14 mouse cellular contexts compared by ENCODE assay signal in the genomic region with DNA sequence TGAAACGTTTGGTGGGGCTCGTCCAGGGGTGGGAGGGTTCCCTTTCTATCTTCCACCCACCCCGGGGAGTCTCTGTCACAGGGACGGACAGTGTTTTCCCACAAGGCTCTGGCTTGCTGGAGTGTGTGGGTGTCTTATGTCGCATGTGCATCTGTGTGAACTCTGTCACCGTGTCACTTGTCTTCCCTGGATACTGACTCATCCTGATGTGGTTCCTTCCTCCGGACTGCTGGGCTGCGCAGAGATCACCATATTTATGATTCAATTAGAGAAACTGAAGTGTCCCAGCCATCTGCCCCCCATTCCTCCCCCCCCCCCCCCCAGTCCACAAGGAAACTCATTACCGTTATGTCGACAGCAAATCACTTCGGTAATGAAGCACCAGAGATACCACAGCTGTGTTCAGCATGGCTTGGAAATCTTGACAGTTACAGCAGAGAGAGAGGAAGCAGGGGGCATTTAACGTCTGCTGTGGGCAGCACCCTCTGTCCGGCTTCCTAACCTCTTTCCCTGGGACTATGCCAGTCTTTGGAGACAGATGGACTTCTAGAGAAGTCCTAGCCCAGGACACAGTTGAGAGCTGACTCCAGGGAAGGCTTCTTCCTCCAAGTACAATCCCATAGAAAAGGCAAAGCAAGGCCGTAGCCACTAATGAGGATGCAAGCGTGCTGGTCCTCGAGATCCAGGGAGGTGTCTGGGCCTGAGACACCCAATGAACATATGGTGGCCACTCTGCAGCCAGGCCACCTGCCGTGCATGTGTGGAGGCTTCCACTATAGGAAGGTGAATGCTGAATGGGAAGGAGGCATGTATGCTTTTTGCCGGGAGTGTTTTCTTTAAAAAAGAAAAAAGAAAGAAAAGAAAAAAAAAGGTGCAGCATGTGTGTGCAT. TPM values are rescaled to one million over a fixed set of nuclear protein-coding genes. Genes with fewer than 3 reads are reported as not detected.
DNase-seq lines count a peak whose midpoint lies in the region; ATAC-seq lines count a peak whose summit lies in the region.
"Had no signal": no experiment of that assay in that cellular context is flagged by ENCODE, and none has a peak within 500 bp of the region (broad histone marks: within the 10 kb centered on the region; RNA-seq: fewer than 3 reads in every experiment).

No protein-coding gene starts in this region.

- H3K9ac ChIP-seq in midbrain, embryonic 11.5 days (ENCODE audit: low read length): no peak overlapping the region
- no peak overlapping the region for H3K9ac ChIP-seq in hindbrain, embryonic 11.5 days (ENCODE audit: low read depth, low read length)
- H3K9ac ChIP-seq in neural tube, embryonic 13.5 days: no peak overlapping the region
- H3K9ac ChIP-seq: heart, embryonic 15.5 days; liver, embryonic 14.5 days had no signal

- no peaks in the 10 kb centered on the region for H3K27me3 ChIP-seq in midbrain, embryonic 11.5 days (ENCODE audit: control insufficient read depth, insufficient read depth, low read length)
- H3K27me3 ChIP-seq in midbrain, embryonic 10.5 days (ENCODE audit: low read depth, poor library complexity, severe bottlenecking): no peaks in the 10 kb centered on the region
- no peaks in the 10 kb centered on the region for H3K27me3 ChIP-seq in hindbrain, embryonic 11.5 days (ENCODE audit: control insufficient read depth, insufficient read depth, low read length)
- no peaks in the 10 kb centered on the region for H3K27me3 ChIP-seq in neural tube, embryonic 13.5 days

- H3K4me3 ChIP-seq in midbrain, embryonic 11.5 days (ENCODE audit: low read depth, low read length): no peak overlapping the region
- H3K4me3 ChIP-seq in midbrain, embryonic 10.5 days: no peak overlapping the region
- H3K4me3 ChIP-seq in hindbrain, embryonic 11.5 days (ENCODE audit: low read depth, low read length): no peak overlapping the region
- no peak overlapping the region for H3K4me3 ChIP-seq in neural tube, embryonic 13.5 days
- H3K4me3 ChIP-seq: gastrocnemius, adult 2 months; heart, embryonic 15.5 days; layer of hippocampus, adult 2 months had no signal

- no peaks in the 10 kb centered on the region for H3K9me3 ChIP-seq in midbrain, embryonic 11.5 days (ENCODE audit: control insufficient read depth, low read length)
- no peaks in the 10 kb centered on the region for H3K9me3 ChIP-seq in midbrain, embryonic 10.5 days (replicated peaks)
- H3K9me3 ChIP-seq in hindbrain, embryonic 11.5 days (ENCODE audit: control insufficient read depth, low read length): no peaks in the 10 kb centered on the region
- H3K9me3 ChIP-seq in neural tube, embryonic 13.5 days: no peaks in the 10 kb centered on the region
- H3K9me3 ChIP-seq: heart, embryonic 15.5 days had no signal

- H3K36me3 ChIP-seq in midbrain, embryonic 11.5 days (ENCODE audit: control insufficient read depth, insufficient read depth, low read length): no peaks in the 10 kb centered on the region
- no peaks in the 10 kb centered on the region for H3K36me3 ChIP-seq in midbrain, embryonic 10.5 days
- no peaks in the 10 kb centered on the region for H3K36me3 ChIP-seq in hindbrain, embryonic 11.5 days (ENCODE audit: control insufficient read depth, insufficient read depth, low read length)
- no peaks in the 10 kb centered on the region for H3K36me3 ChIP-seq in neural tube, embryonic 13.5 days
- H3K36me3 ChIP-seq: heart, embryonic 15.5 days had no signal

- H3K27ac ChIP-seq in midbrain, embryonic 11.5 days (ENCODE audit: low read depth, low read length): peak overlapping the region; percentile 44; the same call in 1 of the 2 replicates
- no peak overlapping the region for H3K27ac ChIP-seq in midbrain, embryonic 10.5 days (replicated peaks)
- H3K27ac ChIP-seq in hindbrain, embryonic 11.5 days (ENCODE audit: low read depth, low read length): peak overlapping the region; percentile 65
- peak overlapping the region; percentile 79 for H3K27ac ChIP-seq in neural tube, embryonic 13.5 days (replicated peaks)
- H3K27ac ChIP-seq: gastrocnemius, adult 2 months; heart, embryonic 15.5 days; layer of hippocampus, adult 2 months; liver, embryonic 14.5 days had no signal

- H3K4me1 ChIP-seq in midbrain, embryonic 11.5 days (ENCODE audit: control insufficient read depth, insufficient read depth, low read length): peaks cover 9% of the 10 kb centered on the region
- peaks cover 15% of the 10 kb centered on the region for H3K4me1 ChIP-seq in midbrain, embryonic 10.5 days
- 0 out of 2 replicates have a peak, but pooled peaks cover 2% of the 10 kb centered on the region for H3K4me1 ChIP-seq in hindbrain, embryonic 11.5 days (replicated peaks; ENCODE audit: control insufficient read depth, insufficient read depth, low read length)
- peaks cover 29% of the 10 kb centered on the region for H3K4me1 ChIP-seq in neural tube, embryonic 13.5 days (replicated peaks)
- H3K4me1 ChIP-seq: heart, embryonic 15.5 days had no signal

- no peak for DNase-seq in midbrain, embryonic 11.5 days (ENCODE audit: low spot score, missing footprints)
- DNase-seq in midbrain, embryonic 10.5 days (ENCODE audit: low spot score): no peak
- DNase-seq in cerebellum, adult 18-20 months: peak; percentile 66 to 69
- DNase-seq in hindbrain, embryonic 11.5 days (ENCODE audit: low spot score): no peak
- no peak for DNase-seq in urinary bladder, postnatal 25 days (ENCODE audit: low spot score)
- DNase-seq in spleen, postnatal 36 days (ENCODE audit: low spot score in 2 of 2): no peak
- DNase-seq in kidney, postnatal 25 days: no peak
- DNase-seq: gastrocnemius, adult 2 months; kidney, adult 11 months; thymus, postnatal 4 days had no signal

- 82% methylated on average over 18 of the region's 18 CpGs for WGBS in midbrain, embryonic 11.5 days
- WGBS in midbrain, embryonic 10.5 days: 85% methylated on average over 18 of the region's 18 CpGs
- 67% methylated on average over 18 of the region's 18 CpGs for WGBS in hindbrain, embryonic 11.5 days
- 41% methylated on average over 18 of the region's 18 CpGs for WGBS in neural tube, embryonic 13.5 days

- ATAC-seq in midbrain, embryonic 11.5 days (ENCODE audit: low FRiP score): 0 out of 2 replicates have a peak, but pooled peaks have one; percentile 28
- ATAC-seq in hindbrain, embryonic 11.5 days (ENCODE audit: low FRiP score): peak; percentile 68; the same call in 1 of the 2 replicates
- ATAC-seq in neural tube, embryonic 13.5 days (ENCODE audit: low read depth): peak; percentile 70

- H3K4me2 ChIP-seq in midbrain, embryonic 11.5 days: no peak overlapping the region
- no peak overlapping the region for H3K4me2 ChIP-seq in hindbrain, embryonic 11.5 days (replicated peaks; ENCODE audit: low read depth, low read length)
- H3K4me2 ChIP-seq in neural tube, embryonic 13.5 days: 0 out of 2 replicates have a peak overlapping the region, but pooled peaks have one; percentile 18
- H3K4me2 ChIP-seq: heart, embryonic 15.5 days had no signal

RNA-seq across cellular contexts. Expression of gene Cnih3, which starts 55.9 kb away (rescaled TPM):
- 1.2 and 1.3 TPM in 2 replicates for polyA plus RNA-seq in midbrain, embryonic 11.5 days (2014; fragmentation: Nextera tagmentation; extraction: Ambion mirVana)
- 0.60 and 1.1 TPM in 2 replicates for polyA plus RNA-seq in midbrain, embryonic 10.5 days (2016; fragmentation: Nextera tagmentation; extraction: Ambion mirVana)
- 1.1 and 1.9 TPM in 2 replicates for polyA plus RNA-seq in hindbrain, embryonic 11.5 days (2014; fragmentation: Nextera tagmentation; extraction: Ambion mirVana)
- polyA plus RNA-seq in neural tube, embryonic 13.5 days (2015; fragmentation: Nextera tagmentation; extraction: Ambion mirVana): 9.6 and 12.9 TPM in 2 replicates

Comparison
In these comparisons a context has a peak if more than half of its experiments do, and no peak if none do; other contexts are left out.
1. DNase-seq: peak in cerebellum, adult 18-20 months (2 of 2); none in midbrain, embryonic 11.5 days (single experiment), midbrain, embryonic 10.5 days (single experiment), hindbrain, embryonic 11.5 days (single experiment), urinary bladder, postnatal 25 days (single experiment), spleen, postnatal 36 days (0 of 2) and kidney, postnatal 25 days (0 of 2).
2. Peak in every context shown above with its lines, with median percentiles within 50 percentile points of each other: ATAC-seq.